Mouse (Mus musculus) embryonic fibroblast, embryonic 13.5 days (primary cell): ENCODE measurements around the gene Zfp36l1.
A peak's percentile ranks its signal among the peaks of the same experiment; 100 is the strongest.

Experiments
- CTCF ChIP-seq: IDR thresholded peaks from 2 replicates; pipeline ENCODE4 v1.5.1; 2011; ENCODE audit warnings: mild to moderate bottlenecking, control low read depth, low read length, moderate library complexity, borderline replicate concordance; ENCODE audit not compliant: insufficient read depth
- POLR2A ChIP-seq: IDR thresholded peaks from 2 replicates; pipeline ENCODE4 v1.6.1; 2011; ENCODE audit warnings: low read depth, mild to moderate bottlenecking, control low read depth, low read length, moderate library complexity

DNA sequence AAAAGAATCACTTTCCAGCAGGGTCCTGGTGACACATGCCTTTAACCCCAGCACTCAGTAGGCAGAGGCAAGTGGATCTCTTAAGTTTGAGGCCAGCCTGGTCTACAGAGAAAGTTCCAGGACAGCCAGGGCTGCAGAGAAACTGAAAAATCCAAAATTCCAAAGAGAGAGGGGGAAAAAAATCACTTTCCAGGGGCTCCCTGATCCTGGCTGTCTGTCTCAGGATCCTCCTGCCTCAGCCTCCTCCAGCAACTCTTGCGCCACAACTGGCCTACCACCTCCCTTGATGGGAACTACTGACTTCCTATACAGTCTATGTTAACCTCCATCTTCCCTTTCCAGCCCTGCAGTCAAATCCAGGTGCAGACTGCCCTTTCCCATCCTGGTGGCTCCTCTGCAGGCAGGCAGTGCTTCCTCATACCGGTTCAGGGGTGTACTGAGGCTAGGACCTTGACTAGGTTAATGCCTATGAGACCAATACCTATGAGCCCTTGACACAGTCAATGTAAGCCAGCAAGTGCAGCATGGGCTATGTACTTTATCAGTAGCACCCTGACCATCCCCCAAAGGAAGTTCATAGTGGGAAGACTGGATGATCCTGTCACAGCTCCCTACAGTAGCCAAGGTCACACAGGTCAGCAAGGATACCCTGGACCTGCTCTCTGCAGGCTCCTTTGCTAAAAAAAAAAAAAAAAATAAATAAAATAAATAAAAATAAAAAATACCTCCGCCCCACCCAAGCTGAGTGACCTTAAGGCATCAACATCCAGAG, 5.7 kb downstream of the Zfp36l1 start:
- 0 out of 2 replicates have a peak, but pooled peaks have one; percentile 37 for TF ChIP-seq POLR2A
- no peak for TF ChIP-seq CTCF
